Comparison of ENCODE assay signal across 24 mouse cellular contexts in genomic region chr1:172414231-172414585, GRCm38 (mm10).
"Had no signal": no experiment of that assay in that cellular context is flagged by ENCODE, and none has a peak within 500 bp of the region (broad histone marks: within the 10 kb centered on the region; RNA-seq: fewer than 3 reads in every experiment).

No protein-coding gene starts in this region.

- H3K36me3 ChIP-seq: heart, embryonic 12.5 days; heart, embryonic 13.5 days; heart, embryonic 15.5 days; hindbrain, embryonic 10.5 days; hindbrain, embryonic 12.5 days; hindbrain, embryonic 13.5 days; hindbrain, embryonic 15.5 days; intestine, embryonic 15.5 days; kidney, embryonic 15.5 days had no signal

- H3K9ac ChIP-seq: heart, embryonic 12.5 days; heart, embryonic 13.5 days; heart, embryonic 15.5 days; hindbrain, embryonic 12.5 days; hindbrain, embryonic 13.5 days; hindbrain, embryonic 14.5 days; hindbrain, embryonic 15.5 days; intestine, embryonic 15.5 days; kidney, embryonic 15.5 days had no signal

- H3K9me3 ChIP-seq: heart, embryonic 12.5 days; heart, embryonic 13.5 days; heart, embryonic 15.5 days; hindbrain, embryonic 10.5 days; hindbrain, embryonic 12.5 days; hindbrain, embryonic 13.5 days; hindbrain, embryonic 15.5 days; intestine, embryonic 15.5 days; kidney, embryonic 15.5 days had no signal

- DNase-seq: heart, postnatal 10 days; heart, postnatal 14 days; heart, postnatal 4 days; kidney, adult 18-20 months; kidney, adult 9 months; kidney, postnatal 10 days; kidney, postnatal 14 days; kidney, postnatal 4 days; layer of hippocampus, adult 9-11 months; layer of hippocampus, postnatal 36 days had no signal

- H3K27ac ChIP-seq: heart, embryonic 13.5 days; heart, embryonic 15.5 days; hindbrain, embryonic 10.5 days; hindbrain, embryonic 12.5 days; hindbrain, embryonic 13.5 days; hindbrain, embryonic 14.5 days; hindbrain, embryonic 15.5 days; hindbrain, postnatal 0 days; intestine, embryonic 15.5 days; kidney, embryonic 15.5 days; kidney, postnatal 0 days; layer of hippocampus, adult 2 months; left cerebral cortex, adult 2 months had no signal

- H3K27me3 ChIP-seq: heart, embryonic 12.5 days; heart, embryonic 13.5 days; heart, embryonic 15.5 days; hindbrain, embryonic 12.5 days; hindbrain, embryonic 15.5 days; intestine, embryonic 15.5 days; kidney, embryonic 15.5 days had no signal

- H3K4me3 ChIP-seq: heart, embryonic 12.5 days; heart, embryonic 13.5 days; heart, embryonic 15.5 days; hindbrain, embryonic 10.5 days; hindbrain, embryonic 12.5 days; hindbrain, embryonic 13.5 days; hindbrain, embryonic 15.5 days; intestine, embryonic 15.5 days; kidney, embryonic 15.5 days; layer of hippocampus, adult 2 months; left cerebral cortex, adult 2 months had no signal

- H3K4me1 ChIP-seq: heart, embryonic 15.5 days; hindbrain, embryonic 15.5 days; intestine, embryonic 15.5 days had no signal
